Comparison of ENCODE assay signal across 8 mouse cellular contexts in genomic region chr13:34652016-34652352, GRCm38 (mm10). TPM values are rescaled to one million over a fixed set of nuclear protein-coding genes. Genes with fewer than 3 reads are reported as not detected.
DNase-seq lines count a peak whose midpoint lies in the region; ATAC-seq and TF ChIP-seq lines count a peak whose summit lies in the region.

No protein-coding gene starts in this region.

- DNase-seq in kidney, postnatal 14 days = no peak
- DNase-seq in ZHBTc4 (ENCODE audit: low read depth, low spot score) (peak; percentile 60), adipocyte (ENCODE audit: low spot score) (no peak)
- no peak for DNase-seq in liver, embryonic 14.5 days (ENCODE audit: low read depth in 3 of 3, low spot score in 3 of 3)

- H3K9ac ChIP-seq in kidney, embryonic 14.5 days (ENCODE audit: low read depth, low read length) = peak overlapping the region; percentile 63
- peak overlapping the region; percentile 40 for H3K9ac ChIP-seq in forebrain, embryonic 15.5 days (replicated peaks)
- H3K9ac ChIP-seq in liver, embryonic 14.5 days (replicated peaks) = 0 out of 2 replicates have a peak overlapping the region, but pooled peaks have one; percentile 20

- H3K4me1 ChIP-seq in kidney, embryonic 14.5 days (ENCODE audit: control insufficient read depth, insufficient read depth, low read length) = 0 out of 2 replicates have a peak, but pooled peaks cover 6% of the 10 kb centered on the region
- H3K4me1 ChIP-seq in forebrain, embryonic 15.5 days = peaks cover 26% of the 10 kb centered on the region
- H3K4me1 ChIP-seq in liver, embryonic 14.5 days (replicated peaks; ENCODE audit: control insufficient read depth in 2 of 2, insufficient read depth in 2 of 2, low read length in 1 of 2) = peaks cover 0 to 3% of the 10 kb centered on the region in 2 experiments; a peak in 2 of 4 replicates

- ATAC-seq in kidney, embryonic 14.5 days (ENCODE audit: low FRiP score, low TSS enrichment) = peak; percentile 7; the same call in 1 of the 2 replicates
- ATAC-seq in forebrain, embryonic 15.5 days (replicated peaks) = peak; percentile 73
- ATAC-seq in liver, embryonic 14.5 days (ENCODE audit: insufficient read depth) = no peak
- no peak for ATAC-seq in monocyte, adult 5-6 weeks (replicated peaks; ENCODE audit: insufficient number of reproducible peaks, low FRiP score, low TSS enrichment, poor library complexity, severe bottlenecking)
- no peak for ATAC-seq in inflammation-experienced regulatory T-cells, adult 6 months

- no peaks in the 10 kb centered on the region for H3K9me3 ChIP-seq in kidney, embryonic 14.5 days (ENCODE audit: control insufficient read depth, low read length)
- H3K9me3 ChIP-seq in forebrain, embryonic 15.5 days = no peaks in the 10 kb centered on the region
- no peaks in the 10 kb centered on the region for H3K9me3 ChIP-seq in liver, embryonic 14.5 days (ENCODE audit: control insufficient read depth, low read length)

- no peak overlapping the region for H3K27ac ChIP-seq in kidney, embryonic 14.5 days (ENCODE audit: low read depth, low read length)
- no peak overlapping the region for H3K27ac ChIP-seq in forebrain, embryonic 15.5 days (replicated peaks)
- H3K27ac ChIP-seq in liver, embryonic 14.5 days = no peak overlapping the region

- TF ChIP-seq CTCF in liver, embryonic 14.5 days (IDR thresholded peaks at IDR 0.05; ENCODE audit: low read depth) = no peak

- no peak for TF ChIP-seq EP300 in liver, embryonic 14.5 days (IDR thresholded peaks at IDR 0.05; ENCODE audit: low read depth)

- under 1% methylated on average over 35 of the region's 35 CpGs for WGBS in kidney, embryonic 14.5 days
- under 1% methylated on average over 35 of the region's 35 CpGs for WGBS in forebrain, embryonic 15.5 days
- under 1% methylated on average over 35 of the region's 35 CpGs for WGBS in liver, embryonic 14.5 days (ENCODE audit: insufficient replicate concordance)

- H3K4me3 ChIP-seq in kidney, embryonic 14.5 days (ENCODE audit: low read length) = peak overlapping the region; percentile 64
- peak overlapping the region; percentile 48 for H3K4me3 ChIP-seq in forebrain, embryonic 15.5 days
- peak overlapping the region; percentile 58 to 62 for H3K4me3 ChIP-seq in liver, embryonic 14.5 days (ENCODE audit: insufficient read depth in 1 of 2, low read depth in 2 of 2, low read length in 2 of 2)

- peak overlapping the region; percentile 92 for H3K4me2 ChIP-seq in kidney, embryonic 14.5 days (replicated peaks; ENCODE audit: low read depth, low read length)
- peak overlapping the region; percentile 91 for H3K4me2 ChIP-seq in forebrain, embryonic 15.5 days (replicated peaks)
- H3K4me2 ChIP-seq in liver, embryonic 14.5 days (ENCODE audit: low read depth) = peak overlapping the region; percentile 58

- peaks cover 25% of the 10 kb centered on the region for H3K27me3 ChIP-seq in kidney, embryonic 14.5 days (ENCODE audit: control insufficient read depth, insufficient read depth, low read length)
- peaks cover 23% of the 10 kb centered on the region; the same call in 1 of the 2 replicates for H3K27me3 ChIP-seq in forebrain, embryonic 15.5 days
- peaks cover 42% of the 10 kb centered on the region for H3K27me3 ChIP-seq in liver, embryonic 14.5 days (ENCODE audit: control insufficient read depth, insufficient read depth, low read length)

- no peaks in the 10 kb centered on the region for H3K36me3 ChIP-seq in kidney, embryonic 14.5 days (ENCODE audit: control insufficient read depth, insufficient read depth, low read length)
- no peaks in the 10 kb centered on the region for H3K36me3 ChIP-seq in forebrain, embryonic 15.5 days
- no peaks in the 10 kb centered on the region for H3K36me3 ChIP-seq in liver, embryonic 14.5 days (replicated peaks; ENCODE audit: control insufficient read depth, insufficient read depth, low read depth)

RNA-seq across cellular contexts. Expression of gene Pxdc1, which starts 1.3 kb away (rescaled TPM):
- polyA plus RNA-seq in kidney, embryonic 14.5 days (2014; fragmentation: Nextera tagmentation; extraction: Ambion mirVana) = 7.8 and 9.4 TPM in 2 replicates
- 5.9 and 7.8 TPM in 2 replicates for polyA plus RNA-seq in forebrain, embryonic 15.5 days (2015; fragmentation: Nextera tagmentation; extraction: Ambion mirVana)
- 7.9 and 9.3 TPM in 2 replicates for polyA plus RNA-seq in liver, embryonic 14.5 days (2012; rRNA removed)
- 8.1 and 10.4 TPM in 2 replicates for polyA plus RNA-seq in liver, embryonic 14.5 days (2014; fragmentation: Nextera tagmentation; extraction: Ambion mirVana)
- total RNA-seq in monocyte, adult 5-6 weeks (2017) = 1.7 to 4.9 TPM (median 2.8 TPM) in 3 replicates
- under 1 TPM in 2 of 3 experiments, not detected in 1; 0.31 to 0.71 TPM for polyA plus RNA-seq in inflammation-experienced regulatory T-cells, adult 6 months (2017; shearing (Covaris generic))

Comparison
In these comparisons a context has a peak if more than half of its experiments do, and no peak if none do; other contexts are left out.
1. ATAC-seq: peak in kidney, embryonic 14.5 days (single experiment) and forebrain, embryonic 15.5 days (single experiment); none in liver, embryonic 14.5 days (single experiment), monocyte, adult 5-6 weeks (single experiment) and inflammation-experienced regulatory T-cells, adult 6 months (single experiment).
2. Peak in every context shown above with its lines, with median percentiles within 50 percentile points of each other: H3K4me2 ChIP-seq, H3K4me3 ChIP-seq and H3K9ac ChIP-seq.